Mouse (Mus musculus): ENCODE measurements around the gene Gm14137.

DNA sequence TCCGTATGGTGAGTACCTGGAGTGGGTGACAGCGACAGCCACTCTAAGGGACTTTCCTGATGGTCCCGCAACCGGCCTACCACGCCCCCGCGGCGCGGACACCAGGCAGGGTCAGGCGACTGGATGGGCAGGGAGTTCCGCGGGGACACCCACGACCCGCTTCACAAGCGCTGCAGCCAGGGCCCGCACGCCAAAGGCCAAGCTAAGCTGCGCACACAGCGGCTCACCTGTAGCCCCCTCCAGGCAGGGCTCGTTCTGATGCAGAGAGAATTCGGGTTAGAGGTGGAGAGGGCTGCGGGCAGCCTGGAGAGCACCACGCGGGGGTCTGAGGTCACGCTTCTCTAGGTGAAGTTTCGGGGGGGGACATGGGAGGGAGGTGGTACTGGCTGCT, 6.4 kb upstream of the Gm14137 start:
- TF ChIP-seq CTCF (IDR thresholded peaks at IDR 0.05; ENCODE audit: borderline replicate concordance, insufficient read depth, low read length), result no peak
- no peak for TF ChIP-seq POLR2A (IDR thresholded peaks at IDR 0.05; ENCODE audit: low read depth, low read length)

Data from embryonic fibroblast, embryonic 13.5 days (primary cell).